In the genomic region with DNA sequence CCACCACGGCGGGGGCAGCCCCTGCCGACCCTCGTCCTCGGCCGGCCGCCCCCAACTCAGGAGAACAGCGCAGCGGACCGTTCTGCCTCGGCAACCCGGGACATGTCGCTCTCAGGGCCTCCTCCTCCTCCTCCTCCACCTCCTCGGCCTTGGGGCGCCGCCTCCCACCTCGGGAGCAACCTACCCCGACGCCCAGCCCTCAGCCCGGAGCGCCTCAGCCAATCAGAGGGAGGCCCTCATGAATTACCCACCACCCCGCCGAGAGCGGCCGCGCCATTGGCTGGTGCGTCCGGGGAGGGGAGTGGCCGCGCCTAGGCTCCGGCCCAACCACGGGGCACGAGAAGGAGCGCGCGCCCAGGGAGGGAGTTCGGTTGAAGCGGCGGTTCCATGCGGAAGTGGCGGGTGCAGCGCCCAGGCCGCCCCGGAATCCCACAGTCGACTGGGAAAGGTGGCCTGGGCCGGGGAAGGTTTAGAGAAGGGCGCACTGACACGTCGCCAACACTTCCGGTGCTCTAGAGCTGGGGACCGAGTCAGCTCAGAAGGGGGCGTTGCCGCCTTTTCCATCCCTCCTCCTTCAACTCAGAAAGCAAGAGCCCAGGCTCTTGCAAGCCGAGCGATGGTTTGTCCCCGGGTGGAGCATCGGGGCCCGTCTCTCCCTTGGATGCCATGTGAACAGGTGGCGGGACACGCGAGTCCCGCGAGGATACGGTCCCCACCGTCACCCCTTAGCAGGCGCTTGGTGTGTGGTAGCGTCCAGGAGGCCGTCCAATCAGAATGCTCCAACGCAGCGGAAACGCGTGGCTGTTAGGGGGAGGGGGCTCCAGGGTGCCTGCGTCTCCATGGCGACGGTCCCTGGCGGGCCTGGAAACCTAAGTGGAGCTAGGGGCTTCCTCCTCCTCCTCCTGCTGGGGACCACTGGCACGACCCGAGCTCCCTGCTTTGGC, we compare ENCODE assay signal across 8 mouse cellular contexts. TPM values are rescaled to one million over a fixed set of nuclear protein-coding genes. Genes with fewer than 3 reads are reported as not detected.
DNase-seq lines count a peak whose midpoint lies in the region; ATAC-seq lines count a peak whose summit lies in the region.

A gene (minus strand): TSS at position 140 of the 944 bp plus-strand sequence.

- peak within 1 kb of the TSS; percentile 82 for H3K4me2 ChIP-seq in heart, embryonic 13.5 days
- peak within 1 kb of the TSS; percentile 99 for H3K4me2 ChIP-seq in liver, embryonic 12.5 days
- peak within 1 kb of the TSS; percentile 82 for H3K4me2 ChIP-seq in stomach, embryonic 15.5 days

- peak within 1 kb of the TSS; percentile 96 for H3K9ac ChIP-seq in heart, embryonic 13.5 days
- H3K9ac ChIP-seq in liver, embryonic 12.5 days: peak within 1 kb of the TSS; percentile 94
- H3K9ac ChIP-seq in stomach, embryonic 15.5 days: peak within 1 kb of the TSS; percentile 98

- peak within 1 kb of the TSS; percentile 97 for H3K27ac ChIP-seq in heart, embryonic 13.5 days (replicated peaks)
- H3K27ac ChIP-seq in liver, embryonic 12.5 days: peak within 1 kb of the TSS; percentile 89
- H3K27ac ChIP-seq in stomach, embryonic 15.5 days: peak within 1 kb of the TSS; percentile 97

- ATAC-seq in erythroid progenitor cell, adult 5-6 weeks (replicated peaks; ENCODE audit: low FRiP score, poor library complexity, severe bottlenecking): peak; percentile 94
- ATAC-seq in heart, embryonic 13.5 days (ENCODE audit: extremely low read depth, insufficient number of reproducible peaks, low FRiP score, low TSS enrichment): peak; percentile 95
- peak; percentile 97 for ATAC-seq in liver, embryonic 12.5 days
- peak; percentile 96 for ATAC-seq in stomach, embryonic 15.5 days (ENCODE audit: insufficient read depth, low FRiP score, low read depth)

- DNase-seq in CD4-positive helper T cell, adult 2 months (ENCODE audit: low read depth, low spot score): peak; percentile 99
- DNase-seq in brain, embryonic 18.5 days (ENCODE audit: low read depth, low spot score): peak; percentile 97
- peak; percentile 99 for DNase-seq in kidney, postnatal 10 days
- DNase-seq in natural killer cell, adult 2 months (ENCODE audit: low spot score in 2 of 2): peak; percentile 98

- H3K36me3 ChIP-seq in heart, embryonic 13.5 days: peaks cover 2% of the 10 kb centered on the region; the same call in 1 of the 2 replicates
- H3K36me3 ChIP-seq in liver, embryonic 12.5 days: peaks cover 7% of the 10 kb centered on the region; the same call in 1 of the 2 replicates
- no peaks in the 10 kb centered on the region for H3K36me3 ChIP-seq in stomach, embryonic 15.5 days

- WGBS in heart, embryonic 13.5 days: under 1% methylated on average over 69 of the region's 78 CpGs
- WGBS in liver, embryonic 12.5 days (ENCODE audit: insufficient replicate concordance): under 1% methylated on average over 71 of the region's 78 CpGs
- WGBS in stomach, embryonic 15.5 days: under 1% methylated on average over 75 of the region's 78 CpGs

- no peaks in the 10 kb centered on the region for H3K9me3 ChIP-seq in heart, embryonic 13.5 days
- H3K9me3 ChIP-seq in liver, embryonic 12.5 days (replicated peaks): no peaks in the 10 kb centered on the region
- H3K9me3 ChIP-seq in stomach, embryonic 15.5 days: no peaks in the 10 kb centered on the region

- peak within 1 kb of the TSS; percentile 78 for H3K4me3 ChIP-seq in heart, embryonic 13.5 days
- peak within 1 kb of the TSS; percentile 92 for H3K4me3 ChIP-seq in liver, embryonic 12.5 days
- H3K4me3 ChIP-seq in stomach, embryonic 15.5 days (replicated peaks): peak within 1 kb of the TSS; percentile 86

- H3K4me1 ChIP-seq in heart, embryonic 13.5 days: peaks cover 49% of the 10 kb centered on the region
- H3K4me1 ChIP-seq in liver, embryonic 12.5 days: peaks cover 81% of the 10 kb centered on the region
- peaks cover 38% of the 10 kb centered on the region for H3K4me1 ChIP-seq in stomach, embryonic 15.5 days

- no peaks in the 10 kb centered on the region for H3K27me3 ChIP-seq in heart, embryonic 13.5 days (replicated peaks)
- no peaks in the 10 kb centered on the region for H3K27me3 ChIP-seq in liver, embryonic 12.5 days (replicated peaks)
- no peaks in the 10 kb centered on the region for H3K27me3 ChIP-seq in stomach, embryonic 15.5 days (replicated peaks)

RNA-seq across cellular contexts. Expression of the gene that starts here (rescaled TPM):
- total RNA-seq in erythroid progenitor cell, adult 5-6 weeks (2015; ENCODE audit: low replicate concordance): 32.3 and 36.8 TPM in 2 replicates
- total RNA-seq in erythroid progenitor cell, adult 5-6 weeks (2017; ENCODE audit: low replicate concordance): 23.2 and 25.9 TPM in 2 replicates
- 65.8 and 71.6 TPM in 2 replicates for polyA plus RNA-seq in heart, embryonic 13.5 days (2015; fragmentation: Nextera tagmentation; extraction: Ambion mirVana)
- 46.8 and 49.2 TPM in 2 replicates for polyA plus RNA-seq in liver, embryonic 12.5 days (2016; fragmentation: Nextera tagmentation; extraction: Ambion mirVana)
- polyA plus RNA-seq in stomach, embryonic 15.5 days (2015; fragmentation: Nextera tagmentation; extraction: Ambion mirVana): 89.3 and 101 TPM in 2 replicates

Comparison
In these comparisons a context has a peak if more than half of its experiments do, and no peak if none do; other contexts are left out.
1. Peak in every context shown above with its lines: DNase-seq, ATAC-seq, H3K4me3 ChIP-seq and H3K27ac ChIP-seq.